Mouse (Mus musculus): ENCODE measurements around the gene Ncf4. TPM values are rescaled to one million over a fixed set of nuclear protein-coding genes. Genes with fewer than 3 reads are reported as not detected.

Ncf4 gene
- total and polyA plus RNA-seq, 2 experiments from 2014 or later = 0.22 to 1.1 TPM

- ATAC-seq (ENCODE audit: low FRiP score) (no peak), DNase-seq (ENCODE audit: low spot score) (peak; percentile 88)
- Histone ChIP-seq H3K4me1 (ENCODE audit: insufficient read depth, low read length) (no peaks in the 10 kb centered on the region), H3K4me2 (ENCODE audit: low read depth, low read length, poor library complexity, severe bottlenecking) (no peak overlapping the region), H3K9me3 (ENCODE audit: low read length) (no peaks in the 10 kb centered on the region), H3K36me3 (ENCODE audit: insufficient read depth, low read length) (no peaks in the 10 kb centered on the region), H3K4me3 (ENCODE audit: low read depth, low read length) (no peak overlapping the region), H3K27ac (ENCODE audit: low read depth, low read length) (no peak overlapping the region), H3K9ac (replicated peaks; ENCODE audit: low read length, poor library complexity, severe bottlenecking) (no peak overlapping the region), H3K27me3 (ENCODE audit: insufficient read depth, low read length) (no peaks in the 10 kb centered on the region)
- 22% methylated on average over 10 of the region's 10 CpGs for WGBS
- TF ChIP-seq CTCF (IDR thresholded peaks at IDR 0.05) = peak; percentile 97
Measured at GRCm38 (mm10) chr15:78239453-78239852, 5.1 kb upstream of the Ncf4 start.

- Histone ChIP-seq H3K9me3 (ENCODE audit: low read length) (no peaks in the 10 kb centered on the region), H3K27me3 (ENCODE audit: insufficient read depth, low read length) (no peaks in the 10 kb centered on the region), H3K4me3 (ENCODE audit: low read depth, low read length) (no peak overlapping the region), H3K27ac (ENCODE audit: low read depth, low read length) (no peak overlapping the region), H3K9ac (replicated peaks; ENCODE audit: low read length, poor library complexity, severe bottlenecking) (no peak overlapping the region), H3K4me1 (ENCODE audit: insufficient read depth, low read length) (no peaks in the 10 kb centered on the region), H3K4me2 (ENCODE audit: low read depth, low read length, poor library complexity, severe bottlenecking) (no peak overlapping the region), H3K36me3 (ENCODE audit: insufficient read depth, low read length) (no peaks in the 10 kb centered on the region)
- 80% methylated on average over 14 of the region's 14 CpGs for WGBS
- no peak for DNase-seq (ENCODE audit: low spot score)
- no peak for TF ChIP-seq CTCF (IDR thresholded peaks at IDR 0.05)
- ATAC-seq (ENCODE audit: low FRiP score) = no peak
Measured at GRCm38 (mm10) chr15:78239956-78240617, 4.5 kb upstream of the Ncf4 start.

- H3K9me3 ChIP-seq (ENCODE audit: low read length) = no peaks in the 10 kb centered on the region
- H3K36me3 ChIP-seq (ENCODE audit: insufficient read depth, low read length) = no peaks in the 10 kb centered on the region
- no peak overlapping the region for H3K4me2 ChIP-seq (ENCODE audit: low read depth, low read length, poor library complexity, severe bottlenecking)
- no peaks in the 10 kb centered on the region for H3K4me1 ChIP-seq (ENCODE audit: insufficient read depth, low read length)
- no peak for TF ChIP-seq CTCF (IDR thresholded peaks at IDR 0.05)
- no peak overlapping the region for H3K9ac ChIP-seq (replicated peaks; ENCODE audit: low read length, poor library complexity, severe bottlenecking)
- H3K27ac ChIP-seq (ENCODE audit: low read depth, low read length) = no peak overlapping the region
- no peaks in the 10 kb centered on the region for H3K27me3 ChIP-seq (ENCODE audit: insufficient read depth, low read length)
- WGBS = 46% methylated on average over 10 of the region's 11 CpGs
- no peak overlapping the region for H3K4me3 ChIP-seq (ENCODE audit: low read depth, low read length)
- ATAC-seq (ENCODE audit: low FRiP score) (no peak), DNase-seq (ENCODE audit: low spot score) (no peak)
Measured at GRCm38 (mm10) chr15:78241335-78241734, 3.3 kb upstream of the Ncf4 start.

- Histone ChIP-seq H3K36me3 (ENCODE audit: insufficient read depth, low read length) (no peaks in the 10 kb centered on the region), H3K9ac (replicated peaks; ENCODE audit: low read length, poor library complexity, severe bottlenecking) (no peak overlapping the region), H3K4me2 (ENCODE audit: low read depth, low read length, poor library complexity, severe bottlenecking) (no peak overlapping the region), H3K27ac (ENCODE audit: low read depth, low read length) (no peak overlapping the region), H3K9me3 (ENCODE audit: low read length) (no peaks in the 10 kb centered on the region), H3K27me3 (ENCODE audit: insufficient read depth, low read length) (no peaks in the 10 kb centered on the region), H3K4me3 (ENCODE audit: low read depth, low read length) (no peak overlapping the region), H3K4me1 (ENCODE audit: insufficient read depth, low read length) (no peaks in the 10 kb centered on the region)
- no peak for DNase-seq (ENCODE audit: low spot score)
- 76% methylated on average over 8 of the region's 8 CpGs for WGBS
- no peak for ATAC-seq (ENCODE audit: low FRiP score)
- TF ChIP-seq CTCF (IDR thresholded peaks at IDR 0.05) = no peak
Measured at GRCm38 (mm10) chr15:78243061-78243460, 1.5 kb upstream of the Ncf4 start.

- Histone ChIP-seq H3K9ac (replicated peaks; ENCODE audit: low read length, poor library complexity, severe bottlenecking) (no peak overlapping the region), H3K9me3 (ENCODE audit: low read length) (no peaks in the 10 kb centered on the region), H3K4me1 (ENCODE audit: insufficient read depth, low read length) (no peaks in the 10 kb centered on the region), H3K4me2 (ENCODE audit: low read depth, low read length, poor library complexity, severe bottlenecking) (no peak overlapping the region), H3K36me3 (ENCODE audit: insufficient read depth, low read length) (no peaks in the 10 kb centered on the region), H3K27ac (ENCODE audit: low read depth, low read length) (no peak overlapping the region), H3K27me3 (ENCODE audit: insufficient read depth, low read length) (no peaks in the 10 kb centered on the region), H3K4me3 (ENCODE audit: low read depth, low read length) (no peak overlapping the region)
- ATAC-seq (ENCODE audit: low FRiP score) = no peak
- no peak for DNase-seq (ENCODE audit: low spot score)
- WGBS = 69% methylated on average over 6 of the region's 6 CpGs
- TF ChIP-seq CTCF (IDR thresholded peaks at IDR 0.05) = no peak
Measured at GRCm38 (mm10) chr15:78243774-78244173, 827 bp upstream of the Ncf4 start.

GRCm38 (mm10) chr15:78246143-78247116, 1.8 kb downstream of the Ncf4 start:
- WGBS = 83% methylated on average over 18 of the region's 18 CpGs
- H3K9me3 ChIP-seq (ENCODE audit: low read length) = no peaks in the 10 kb centered on the region
- ATAC-seq (ENCODE audit: low FRiP score) (no peak), DNase-seq (ENCODE audit: low spot score) (no peak)
- TF ChIP-seq CTCF (IDR thresholded peaks at IDR 0.05) = no peak
- H3K36me3 ChIP-seq (ENCODE audit: insufficient read depth, low read length) = no peaks in the 10 kb centered on the region
- H3K9ac ChIP-seq (replicated peaks; ENCODE audit: low read length, poor library complexity, severe bottlenecking) = no peak overlapping the region
- H3K27ac ChIP-seq (ENCODE audit: low read depth, low read length) = no peak overlapping the region
- H3K4me2 ChIP-seq (ENCODE audit: low read depth, low read length, poor library complexity, severe bottlenecking) = no peak overlapping the region
- H3K27me3 ChIP-seq (ENCODE audit: insufficient read depth, low read length) = no peaks in the 10 kb centered on the region
- H3K4me1 ChIP-seq (ENCODE audit: insufficient read depth, low read length) = no peaks in the 10 kb centered on the region
- no peak overlapping the region for H3K4me3 ChIP-seq (ENCODE audit: low read depth, low read length)
